Mouse (Mus musculus): ENCODE measurements around the gene Otos. TPM values are rescaled to one million over a fixed set of nuclear protein-coding genes. Genes with fewer than 3 reads are reported as not detected.
A peak's percentile ranks its signal among the peaks of the same experiment; 100 is the strongest.

Gene Otos
- total RNA-seq, 1 experiment, result not detected

- no peak overlapping the region for H3K9ac ChIP-seq (ENCODE audit: insufficient read depth, low read depth, low read length, poor library complexity, severe bottlenecking)
- in situ Hi-C loops (cut with MboI; ENCODE audit: low sequenced_read_pairs in 2 of 2, unreplicated experiment in 2 of 2), result no loop called here
- no peaks in the 10 kb centered on the region for H3K4me1 ChIP-seq (ENCODE audit: control insufficient read depth in 2 of 2, insufficient read depth in 2 of 2, low read length in 2 of 2, poor library complexity in 1 of 2)
- no peaks in the 10 kb centered on the region for H3K36me3 ChIP-seq (ENCODE audit: control insufficient read depth, insufficient read depth, low read length, poor library complexity, severe bottlenecking)
- no peaks in the 10 kb centered on the region for H3K9me3 ChIP-seq (ENCODE audit: control insufficient read depth, insufficient read depth, low read depth, low read length)
- no peak overlapping the region for H3K27ac ChIP-seq (ENCODE audit: insufficient read depth, low read depth, low read length, poor library complexity, severe bottlenecking)
- DNase-seq (ENCODE audit: low read depth, low spot score), result no peak
- H3K4me3 ChIP-seq (ENCODE audit: insufficient read depth in 1 of 2, low read depth in 1 of 2, low read length in 2 of 2, poor library complexity in 1 of 2, severe bottlenecking in 1 of 2), result no peak overlapping the region
- TF ChIP-seq CHD2 (IDR thresholded peaks at IDR 0.05; ENCODE audit: low read depth, low read length), result no peak
- no peak for TF ChIP-seq MAFK (IDR thresholded peaks at IDR 0.05; ENCODE audit: insufficient read depth, low read depth, low read length)
- TF ChIP-seq ZC3H11A (IDR thresholded peaks at IDR 0.05; ENCODE audit: borderline replicate concordance, low read depth, low read length), result no peak
- no peak for TF ChIP-seq HCFC1 (IDR thresholded peaks at IDR 0.05; ENCODE audit: borderline replicate concordance, insufficient read depth, low read length)
- no peak for TF ChIP-seq ZNF384 (IDR thresholded peaks at IDR 0.05; ENCODE audit: low read depth, low read length)
Measured at GRCm38 (mm10) chr1:92618360-92618759, 30.3 kb downstream of the Otos start.

GRCm38 (mm10) chr1:92617488-92617887 lies 31.2 kb downstream of the Otos start, which contains the start of gene Olfr12:
Gene Olfr12, plus strand, starts transcription at chr1:92617788.
- Histone ChIP-seq H3K36me3 (ENCODE audit: control insufficient read depth, insufficient read depth, low read length, poor library complexity, severe bottlenecking) (no peaks in the 10 kb centered on the region), H3K9ac (ENCODE audit: insufficient read depth, low read depth, low read length, poor library complexity, severe bottlenecking) (no peak within 1 kb of the TSS), H3K27ac (ENCODE audit: insufficient read depth, low read depth, low read length, poor library complexity, severe bottlenecking) (no peak within 1 kb of the TSS), H3K4me3 (ENCODE audit: insufficient read depth in 1 of 2, low read depth in 1 of 2, low read length in 2 of 2, poor library complexity in 1 of 2, severe bottlenecking in 1 of 2) (no peak within 1 kb of the TSS), H3K9me3 (ENCODE audit: control insufficient read depth, insufficient read depth, low read depth, low read length) (no peaks in the 10 kb centered on the region), H3K4me1 (ENCODE audit: control insufficient read depth in 2 of 2, insufficient read depth in 2 of 2, low read length in 2 of 2, poor library complexity in 1 of 2) (no peaks in the 10 kb centered on the region)
- 0 out of 2 replicates have a peak, but pooled peaks have one; percentile 60 for TF ChIP-seq MAFK (IDR thresholded peaks at IDR 0.05; ENCODE audit: insufficient read depth, low read depth, low read length)
- TF ChIP-seq ZC3H11A (IDR thresholded peaks at IDR 0.05; ENCODE audit: borderline replicate concordance, low read depth, low read length), result no peak
- TF ChIP-seq CHD2 (IDR thresholded peaks at IDR 0.05; ENCODE audit: low read depth, low read length), result no peak
- in situ Hi-C loops (cut with MboI; ENCODE audit: low sequenced_read_pairs in 2 of 2, unreplicated experiment in 2 of 2), result no loop called here
- no peak for DNase-seq (ENCODE audit: low read depth, low spot score)

GRCm38 (mm10) chr1:92616046-92616445 lies 32.6 kb downstream of the Otos start:
- Histone ChIP-seq H3K9ac (ENCODE audit: insufficient read depth, low read depth, low read length, poor library complexity, severe bottlenecking) (no peak overlapping the region), H3K9me3 (ENCODE audit: control insufficient read depth, insufficient read depth, low read depth, low read length) (no peaks in the 10 kb centered on the region), H3K36me3 (ENCODE audit: control insufficient read depth, insufficient read depth, low read length, poor library complexity, severe bottlenecking) (no peaks in the 10 kb centered on the region), H3K27ac (ENCODE audit: insufficient read depth, low read depth, low read length, poor library complexity, severe bottlenecking) (no peak overlapping the region), H3K4me3 (ENCODE audit: insufficient read depth in 1 of 2, low read depth in 1 of 2, low read length in 2 of 2, poor library complexity in 1 of 2, severe bottlenecking in 1 of 2) (no peak overlapping the region), H3K4me1 (ENCODE audit: control insufficient read depth in 2 of 2, insufficient read depth in 2 of 2, low read length in 2 of 2, poor library complexity in 1 of 2) (no peaks in the 10 kb centered on the region)
- TF ChIP-seq ZNF384 (IDR thresholded peaks at IDR 0.05; ENCODE audit: low read depth, low read length) (no peak), CHD2 (IDR thresholded peaks at IDR 0.05; ENCODE audit: low read depth, low read length) (no peak), HCFC1 (IDR thresholded peaks at IDR 0.05; ENCODE audit: borderline replicate concordance, insufficient read depth, low read length) (no peak), MAFK (IDR thresholded peaks at IDR 0.05; ENCODE audit: insufficient read depth, low read depth, low read length) (no peak), ZC3H11A (IDR thresholded peaks at IDR 0.05; ENCODE audit: borderline replicate concordance, low read depth, low read length) (no peak)
- DNase-seq (ENCODE audit: low read depth, low spot score), result no peak
- in situ Hi-C loops (cut with MboI; ENCODE audit: low sequenced_read_pairs in 2 of 2, unreplicated experiment in 2 of 2), result no loop called here

- DNase-seq (ENCODE audit: low read depth, low spot score), result peak; percentile 3
- Histone ChIP-seq H3K36me3 (ENCODE audit: control insufficient read depth, insufficient read depth, low read length, poor library complexity, severe bottlenecking) (no peaks in the 10 kb centered on the region), H3K4me1 (ENCODE audit: control insufficient read depth in 2 of 2, insufficient read depth in 2 of 2, low read length in 2 of 2, poor library complexity in 1 of 2) (no peaks in the 10 kb centered on the region), H3K4me3 (ENCODE audit: insufficient read depth in 1 of 2, low read depth in 1 of 2, low read length in 2 of 2, poor library complexity in 1 of 2, severe bottlenecking in 1 of 2) (no peak overlapping the region), H3K27ac (ENCODE audit: insufficient read depth, low read depth, low read length, poor library complexity, severe bottlenecking) (no peak overlapping the region), H3K9me3 (ENCODE audit: control insufficient read depth, insufficient read depth, low read depth, low read length) (no peaks in the 10 kb centered on the region), H3K9ac (ENCODE audit: insufficient read depth, low read depth, low read length, poor library complexity, severe bottlenecking) (no peak overlapping the region)
- TF ChIP-seq ZC3H11A (IDR thresholded peaks at IDR 0.05; ENCODE audit: borderline replicate concordance, low read depth, low read length) (no peak), HCFC1 (IDR thresholded peaks at IDR 0.05; ENCODE audit: borderline replicate concordance, insufficient read depth, low read length) (no peak), MAFK (IDR thresholded peaks at IDR 0.05; ENCODE audit: insufficient read depth, low read depth, low read length) (no peak), CHD2 (IDR thresholded peaks at IDR 0.05; ENCODE audit: low read depth, low read length) (no peak), ZNF384 (IDR thresholded peaks at IDR 0.05; ENCODE audit: low read depth, low read length) (no peak)
- in situ Hi-C loops (cut with MboI; ENCODE audit: low sequenced_read_pairs in 2 of 2, unreplicated experiment in 2 of 2), result no loop called here
Measured at GRCm38 (mm10) chr1:92614516-92614915, 34.1 kb downstream of the Otos start.

GRCm38 (mm10) chr1:92613175-92613574 lies 35.5 kb downstream of the Otos start:
- no peak for DNase-seq (ENCODE audit: low read depth, low spot score)
- no peaks in the 10 kb centered on the region for H3K36me3 ChIP-seq (ENCODE audit: control insufficient read depth, insufficient read depth, low read length, poor library complexity, severe bottlenecking)
- H3K9me3 ChIP-seq (ENCODE audit: control insufficient read depth, insufficient read depth, low read depth, low read length), result no peaks in the 10 kb centered on the region
- H3K27ac ChIP-seq (ENCODE audit: insufficient read depth, low read depth, low read length, poor library complexity, severe bottlenecking), result no peak overlapping the region
- H3K4me1 ChIP-seq (ENCODE audit: control insufficient read depth in 2 of 2, insufficient read depth in 2 of 2, low read length in 2 of 2, poor library complexity in 1 of 2), result no peaks in the 10 kb centered on the region
- in situ Hi-C loops (cut with MboI; ENCODE audit: low sequenced_read_pairs in 2 of 2, unreplicated experiment in 2 of 2), result no loop called here
- H3K4me3 ChIP-seq (ENCODE audit: insufficient read depth in 1 of 2, low read depth in 1 of 2, low read length in 2 of 2, poor library complexity in 1 of 2, severe bottlenecking in 1 of 2), result no peak overlapping the region
- no peak overlapping the region for H3K9ac ChIP-seq (ENCODE audit: insufficient read depth, low read depth, low read length, poor library complexity, severe bottlenecking)
- TF ChIP-seq MAFK (IDR thresholded peaks at IDR 0.05; ENCODE audit: insufficient read depth, low read depth, low read length), result no peak
- TF ChIP-seq HCFC1 (IDR thresholded peaks at IDR 0.05; ENCODE audit: borderline replicate concordance, insufficient read depth, low read length), result no peak
- no peak for TF ChIP-seq ZNF384 (IDR thresholded peaks at IDR 0.05; ENCODE audit: low read depth, low read length)
- no peak for TF ChIP-seq ZC3H11A (IDR thresholded peaks at IDR 0.05; ENCODE audit: borderline replicate concordance, low read depth, low read length)
- TF ChIP-seq CHD2 (IDR thresholded peaks at IDR 0.05; ENCODE audit: low read depth, low read length), result no peak
